Mouse (Mus musculus): Measurements from ENCODE around the gene Hoxb7.

The Hoxb7 gene

DNA sequence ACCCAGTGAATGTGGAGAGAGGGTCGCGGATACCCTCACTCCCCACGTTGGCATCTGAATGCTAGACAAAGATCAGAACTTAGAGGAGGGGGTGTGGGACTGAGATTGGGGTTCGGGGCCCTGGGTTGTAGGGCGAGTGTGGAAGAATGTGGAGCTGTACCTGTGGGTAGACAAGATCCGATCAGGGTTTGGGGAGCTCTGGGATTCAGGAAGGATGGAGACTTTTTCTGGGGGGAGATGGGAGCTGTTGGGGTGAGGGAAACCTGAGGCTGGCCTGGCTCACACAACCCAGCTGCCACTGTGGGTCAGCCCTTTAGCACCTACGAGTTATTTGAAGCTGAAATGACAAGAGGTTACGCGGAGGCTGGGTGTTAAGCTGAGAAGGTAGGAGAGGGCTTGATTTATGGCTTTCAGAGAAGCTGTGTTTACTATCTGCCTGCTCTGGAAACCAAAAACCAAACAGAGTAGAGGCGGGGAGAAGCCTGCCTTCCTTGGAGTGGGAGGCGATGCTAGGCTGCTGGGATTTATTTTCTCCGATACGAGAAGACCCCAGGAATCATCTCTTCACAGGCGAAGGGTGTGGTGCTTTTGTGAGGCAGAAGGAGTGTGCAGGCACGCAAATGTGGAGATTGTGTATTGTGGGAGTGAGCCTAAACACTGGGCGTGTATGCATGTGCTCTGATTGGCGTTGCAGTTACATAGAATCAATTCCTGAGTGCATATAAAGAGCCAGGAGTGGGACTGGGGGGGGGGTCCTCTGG is 47.0 kb downstream of the Hoxb7 start:
- DNase-seq (ENCODE audit: low spot score in 2 of 2): no peak

DNA sequence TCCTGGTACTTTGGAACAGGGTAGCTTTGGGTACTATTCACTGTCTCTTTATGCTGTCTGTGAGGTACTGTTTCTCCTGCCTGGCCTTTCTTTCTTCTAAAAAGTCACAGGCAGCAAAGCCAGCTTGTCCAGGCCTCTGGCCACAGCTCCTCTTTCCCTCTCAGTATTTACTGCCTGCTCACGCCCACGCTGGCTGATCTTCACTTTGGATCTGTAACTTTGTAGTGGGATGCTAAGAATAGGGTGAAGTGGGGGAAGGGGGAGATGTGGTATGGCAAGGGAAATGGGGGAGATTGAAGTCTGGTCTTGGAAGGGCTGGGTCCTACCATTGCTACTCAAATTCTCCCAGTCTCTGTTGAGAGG is 47.6 kb downstream of the Hoxb7 start:
- DNase-seq (ENCODE audit: low spot score in 2 of 2): no peak

DNA sequence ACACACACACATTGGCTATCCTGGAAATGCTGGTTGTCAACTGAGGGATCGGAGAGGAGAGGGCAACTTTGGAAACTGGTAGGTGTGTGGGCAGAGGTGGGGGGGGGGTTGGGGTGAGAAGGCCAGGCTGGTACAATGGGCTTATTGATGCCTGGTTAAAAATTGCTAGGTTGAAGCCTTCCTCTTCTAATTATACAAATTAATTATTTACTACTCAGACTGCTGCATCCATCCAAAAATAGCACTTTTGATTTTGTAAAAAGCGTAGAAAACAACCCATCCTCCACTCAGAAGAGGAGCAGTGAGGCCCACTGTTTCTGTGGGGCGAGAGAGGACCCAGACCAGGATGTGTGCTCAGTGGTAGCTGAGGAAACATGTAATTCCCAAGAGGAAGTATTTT is 48.6 kb downstream of the Hoxb7 start:
- no peak for DNase-seq (ENCODE audit: low spot score in 2 of 2)

DNA sequence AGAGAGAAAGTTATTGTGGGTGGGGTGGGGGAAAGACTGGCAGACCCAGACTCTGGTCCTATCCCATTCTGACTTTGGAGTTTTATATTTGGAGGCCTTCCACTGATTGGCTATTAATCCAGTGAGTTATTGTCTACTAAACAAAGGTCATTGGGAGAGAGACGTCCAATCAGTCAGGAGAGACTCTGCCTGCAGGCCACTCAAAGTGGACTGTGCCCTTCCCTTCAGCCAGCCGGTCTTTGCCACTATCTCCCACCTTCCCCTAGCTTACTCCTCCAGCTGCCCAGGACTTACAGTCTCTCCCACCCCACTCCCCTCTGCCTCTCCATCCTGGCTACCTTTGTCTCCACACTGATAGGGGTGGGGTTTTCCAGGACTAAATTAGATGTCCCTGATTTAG is 50.2 kb downstream of the Hoxb7 start:
- DNase-seq (ENCODE audit: low spot score in 2 of 2): no peak

DNA sequence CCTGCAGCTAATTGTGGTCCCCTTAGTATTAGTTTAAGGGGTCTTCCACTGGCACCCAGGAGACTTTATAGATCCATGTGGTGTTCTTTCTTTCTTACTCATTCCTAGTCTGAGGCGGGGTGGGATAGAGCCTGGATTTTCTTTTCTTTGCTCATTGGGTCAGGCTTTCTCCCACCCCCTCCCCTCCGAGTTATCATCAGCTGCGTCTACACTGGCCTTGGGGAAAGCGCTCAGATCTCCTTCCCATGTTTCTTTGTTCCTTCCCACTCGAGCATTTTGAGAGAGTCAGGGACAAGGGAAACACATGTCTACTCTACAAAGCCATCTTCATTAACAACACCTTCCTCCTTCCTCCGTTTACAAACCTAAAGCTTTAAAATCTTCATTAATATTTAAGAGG is 50.6 kb downstream of the Hoxb7 start:
- no peak for DNase-seq (ENCODE audit: low spot score in 2 of 2)

DNA sequence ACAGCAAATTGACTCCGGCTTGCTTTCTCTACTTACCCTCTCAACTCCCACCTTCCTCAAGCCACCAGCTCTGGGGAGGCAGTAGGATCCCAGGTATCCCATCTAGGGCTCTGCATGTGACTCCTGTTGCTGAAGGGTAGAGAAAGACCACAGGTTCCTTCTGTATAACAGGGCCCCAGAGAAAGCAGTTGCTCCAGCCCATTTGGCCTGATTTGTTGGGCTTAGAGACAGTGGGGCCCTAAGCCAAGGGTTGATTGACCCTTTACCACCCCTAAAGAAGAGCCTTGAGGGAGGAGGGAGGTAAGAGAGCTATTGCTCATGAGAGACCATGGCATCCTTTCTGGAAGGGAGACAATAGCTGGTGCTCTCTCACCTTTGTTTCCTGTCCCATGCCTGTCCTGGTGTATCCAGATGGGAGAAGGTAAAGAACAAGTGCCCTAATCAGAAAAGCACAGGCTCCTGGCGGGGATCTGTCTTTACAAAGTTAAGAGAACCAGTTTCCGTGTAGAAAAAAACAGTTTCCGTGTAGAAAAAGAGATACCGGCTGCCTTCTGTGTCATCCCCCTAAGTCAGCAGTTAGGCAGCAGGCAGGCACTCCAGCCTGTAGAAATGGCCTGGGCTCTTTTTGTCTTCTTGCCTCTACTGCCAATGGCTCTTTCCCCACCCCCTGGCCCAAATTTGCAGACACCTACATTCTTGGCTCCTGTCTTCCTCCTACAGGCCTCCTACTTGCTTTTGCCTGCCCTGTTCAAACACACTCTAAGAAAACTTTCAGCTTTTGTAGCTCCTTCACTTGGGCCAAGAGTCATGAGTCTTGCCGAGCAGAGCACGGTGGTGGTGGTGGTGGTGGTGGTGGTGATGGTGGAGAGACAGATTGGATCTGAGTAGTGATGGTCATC is 52.8 kb downstream of the Hoxb7 start:
- no peak for DNase-seq (ENCODE audit: low spot score in 2 of 2)

All from thymus, postnatal 10 days (tissue).